Mouse (Mus musculus) heart, postnatal 0 days (tissue): ENCODE data around the gene Fam83d. TPM values are rescaled to one million over a fixed set of nuclear protein-coding genes. Genes with fewer than 3 reads are reported as not detected.
A peak's percentile ranks its signal among the peaks of the same experiment; 100 is the strongest.

ENCODE experiments used
- ATAC-seq: fragments of 200-750 bp; cut with Nextera tagmentation; 2 replicates; pipeline ENCODE4 v1.8.0; 2017; ENCODE audit warnings: low read depth, moderate number of reproducible peaks, moderate library complexity; ENCODE audit not compliant: insufficient read depth
- DNase-seq: peaks from one replicate; pipeline ENCODE4 v3.0.0-alpha.2; 2016; ENCODE audit warnings: low spot score
- H3K27ac ChIP-seq: fragments of 300-500 bp; sonication (generic); 2 replicates; pipeline ENCODE4 v1.5.1; 2014; ENCODE audit warnings: low read depth, mild to moderate bottlenecking
- H3K27me3 ChIP-seq: fragments of 300-500 bp; sonication (generic); 2 replicates; pipeline ENCODE4 v1.6.1; 2014; ENCODE audit warnings: low read length, mixed read lengths; ENCODE audit not compliant: control insufficient read depth, insufficient read depth
- H3K36me3 ChIP-seq: fragments of 300-500 bp; sonication (generic); replicated peaks from 2 replicates; pipeline ENCODE4 v1.6.1; 2014; ENCODE audit warnings: low read length, mixed read lengths; ENCODE audit not compliant: control insufficient read depth, insufficient read depth
- H3K4me1 ChIP-seq: fragments of 300-500 bp; sonication (generic); 2 replicates; pipeline ENCODE4 v1.6.1; 2014; ENCODE audit warnings: antibody characterized with exemption; ENCODE audit not compliant: control insufficient read depth, insufficient read depth
- H3K4me2 ChIP-seq: fragments of 300-500 bp; sonication (generic); 2 replicates; pipeline ENCODE4 v1.6.1; 2014; ENCODE audit warnings: low read depth, mild to moderate bottlenecking, low read length, moderate library complexity
- H3K4me3 ChIP-seq: fragments of 300-500 bp; sonication (generic); 2 replicates; pipeline ENCODE4 v1.5.1; 2014; ENCODE audit warnings: low read depth, low read length
- H3K9ac ChIP-seq: fragments of 300-500 bp; sonication (generic); replicated peaks from 2 replicates; pipeline ENCODE4 v1.6.1; 2014; ENCODE audit warnings: low read depth, low read length, mixed read lengths
- H3K9me3 ChIP-seq: fragments of 300-500 bp; sonication (generic); replicated peaks from 2 replicates; pipeline ENCODE4 v1.6.1; 2016; ENCODE audit warnings: low read length; ENCODE audit not compliant: control insufficient read depth
- CTCF ChIP-seq: IDR thresholded peaks from 2 replicates; pipeline ENCODE4 v1.5.1; 2016; ENCODE audit warnings: antibody characterized with exemption, control low read depth, low read depth
- EP300 ChIP-seq: IDR thresholded peaks from 2 replicates; pipeline ENCODE4 v1.6.1; 2016; ENCODE audit warnings: antibody characterized with exemption, low read depth
- WGBS: fragments of 180-500 bp; shearing (Covaris S2); extraction: QIAGEN DNeasy Blood & Tissue Kit; methylation state at CpG from one replicate; pipeline ENCODE4 v1.1.7; 2014; 5-methylcytosine and 5-hydroxymethylcytosine counted together
- polyA plus RNA-seq: library from polyadenylated mRNA; unstranded; fragments of >200 nt; fragmentation: Nextera tagmentation; extraction: Ambion mirVana; gene quantifications from 2 replicates; pipeline ENCODE4 v1.2.1, GENCODE M21; 2015
- total RNA-seq: library from RNA; depleted of rRNA; stranded (reverse); fragments of >200 nt; gene quantifications from 2 replicates; pipeline ENCODE4 v1.2.3, GENCODE M21; 2014; ENCODE audit warnings: low replicate concordance

Gene Fam83d
- total and polyA plus RNA-seq, 2 experiments from 2014 or later = 18.6 to 37.7 TPM

DNA sequence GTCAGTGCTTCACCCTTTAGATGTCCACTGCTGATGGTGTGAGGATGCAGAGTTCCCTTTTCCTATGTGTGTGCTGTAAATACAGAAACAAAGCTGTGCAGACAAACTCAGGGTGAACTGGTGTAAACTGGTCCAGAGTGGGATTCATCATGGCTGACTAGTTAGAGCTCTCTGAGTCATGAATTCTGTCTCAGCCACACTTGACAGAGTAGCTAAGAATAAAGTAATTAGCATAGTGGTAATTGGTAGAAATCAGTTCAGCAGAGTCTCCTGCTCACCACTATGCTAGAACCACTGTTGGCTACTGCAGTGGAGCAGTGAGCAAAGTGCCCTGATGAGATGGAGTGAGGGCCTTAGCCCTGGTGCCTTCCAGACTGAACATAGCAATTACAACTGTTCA lies 47.8 kb downstream of the Fam83d start:
- no peak for DNase-seq
- Histone ChIP-seq H3K36me3 (peaks cover 62% of the 10 kb centered on the region), H3K27ac (no peak overlapping the region), H3K9me3 (no peaks in the 10 kb centered on the region), H3K4me3 (no peak overlapping the region), H3K4me1 (no peaks in the 10 kb centered on the region), H3K9ac (no peak overlapping the region), H3K4me2 (no peak overlapping the region), H3K27me3 (no peaks in the 10 kb centered on the region)
- no peak for ATAC-seq
- TF ChIP-seq EP300 = no peak

GRCm38 (mm10) chr2:158816239-158816638 lies 48.3 kb downstream of the Fam83d start:
- Histone ChIP-seq H3K27me3 (no peaks in the 10 kb centered on the region), H3K36me3 (peaks cover 62% of the 10 kb centered on the region), H3K4me1 (no peaks in the 10 kb centered on the region), H3K4me2 (no peak overlapping the region), H3K4me3 (no peak overlapping the region), H3K9me3 (no peaks in the 10 kb centered on the region), H3K9ac (no peak overlapping the region), H3K27ac (no peak overlapping the region)
- no peak for DNase-seq
- 89% methylated on average over 4 of the region's 4 CpGs for WGBS
- TF ChIP-seq EP300 (no peak), CTCF (no peak)
- ATAC-seq = no peak

GRCm38 (mm10) chr2:158817708-158818107 lies 49.8 kb downstream of the Fam83d start:
- WGBS = 70% methylated on average over 8 of the region's 8 CpGs
- TF ChIP-seq EP300 = no peak
- no peak for TF ChIP-seq CTCF
- Histone ChIP-seq H3K9ac (no peak overlapping the region), H3K36me3 (peaks cover 66% of the 10 kb centered on the region), H3K4me2 (no peak overlapping the region), H3K9me3 (no peaks in the 10 kb centered on the region), H3K4me1 (no peaks in the 10 kb centered on the region), H3K4me3 (no peak overlapping the region), H3K27ac (no peak overlapping the region), H3K27me3 (no peaks in the 10 kb centered on the region)
- DNase-seq (no peak), ATAC-seq (no peak)

DNA sequence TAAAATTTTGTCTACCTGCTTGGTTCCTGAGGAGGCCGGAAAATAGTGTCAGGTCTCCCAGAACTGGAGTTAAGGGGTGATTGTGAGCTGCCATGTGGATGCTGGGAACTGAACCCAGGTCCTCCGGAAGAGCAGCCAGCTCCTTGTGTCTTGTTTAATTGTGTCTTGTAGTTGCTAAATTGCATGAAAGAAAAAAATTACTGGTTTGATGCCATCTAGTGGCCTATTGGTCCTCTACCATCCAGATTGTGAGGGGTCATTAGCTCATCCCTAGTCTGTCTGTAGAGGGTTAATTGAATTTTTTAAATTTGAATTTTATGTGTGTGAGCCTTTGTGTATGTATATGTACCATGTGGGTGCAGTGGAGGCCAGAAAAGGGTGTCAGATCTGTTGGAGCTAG lies 60.2 kb downstream of the Fam83d start:
- Histone ChIP-seq H3K27me3 (no peaks in the 10 kb centered on the region), H3K36me3 (peaks cover 68% of the 10 kb centered on the region), H3K4me3 (no peak overlapping the region), H3K4me1 (no peaks in the 10 kb centered on the region), H3K4me2 (no peak overlapping the region), H3K9me3 (no peaks in the 10 kb centered on the region), H3K27ac (no peak overlapping the region), H3K9ac (no peak overlapping the region)
- ATAC-seq (no peak), DNase-seq (no peak)
- WGBS = 89% methylated on average over 2 of the region's 2 CpGs
- TF ChIP-seq EP300 = no peak

GRCm38 (mm10) chr2:158829746-158830145 lies 61.9 kb downstream of the Fam83d start:
- Histone ChIP-seq H3K4me2 (no peak overlapping the region), H3K4me3 (no peak overlapping the region), H3K4me1 (no peaks in the 10 kb centered on the region), H3K9me3 (no peaks in the 10 kb centered on the region), H3K36me3 (peaks cover 68% of the 10 kb centered on the region), H3K27me3 (no peaks in the 10 kb centered on the region), H3K9ac (no peak overlapping the region), H3K27ac (no peak overlapping the region)
- ATAC-seq = no peak
- no peak for DNase-seq
- WGBS = 72% methylated on average over 6 of the region's 6 CpGs
- TF ChIP-seq CTCF (no peak), EP300 (no peak)

DNA sequence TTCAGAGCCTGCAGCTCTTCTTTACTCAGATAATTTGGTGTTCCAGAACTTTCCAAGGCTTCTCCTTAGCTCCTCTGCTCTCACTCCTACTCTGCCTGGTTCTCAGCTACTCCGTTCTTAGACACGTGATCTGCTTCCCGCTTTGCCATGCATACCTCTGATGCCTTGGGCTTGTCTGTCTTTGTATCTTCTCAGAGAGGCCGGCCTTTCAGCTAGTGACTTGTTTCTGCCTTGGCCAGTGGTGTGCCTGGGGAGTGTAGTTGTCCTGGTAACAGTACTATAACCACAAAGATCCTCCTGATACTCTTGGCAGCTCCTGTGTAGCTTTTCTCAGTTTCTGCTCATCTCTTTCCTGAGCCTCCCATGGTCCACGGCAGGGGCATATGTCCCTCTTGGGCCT lies 65.3 kb downstream of the Fam83d start:
- Histone ChIP-seq H3K27me3 (no peaks in the 10 kb centered on the region), H3K9me3 (no peaks in the 10 kb centered on the region), H3K4me2 (no peak overlapping the region), H3K27ac (peak overlapping the region; percentile 43), H3K4me3 (no peak overlapping the region), H3K9ac (no peak overlapping the region), H3K4me1 (no peaks in the 10 kb centered on the region), H3K36me3 (peaks cover 78% of the 10 kb centered on the region)
- WGBS = 40% methylated on average over 5 of the region's 5 CpGs
- no peak for DNase-seq
- peak; percentile 62 for ATAC-seq
- TF ChIP-seq CTCF (no peak), EP300 (no peak)
